Mouse (Mus musculus): ENCODE results near the gene Adck1.
"Not testable (repeated sequence)": the region's sequence is repeated elsewhere in the genome, so short reads cannot be mapped to it uniquely, and the experiment has no call there.

Gene Adck1

DNA sequence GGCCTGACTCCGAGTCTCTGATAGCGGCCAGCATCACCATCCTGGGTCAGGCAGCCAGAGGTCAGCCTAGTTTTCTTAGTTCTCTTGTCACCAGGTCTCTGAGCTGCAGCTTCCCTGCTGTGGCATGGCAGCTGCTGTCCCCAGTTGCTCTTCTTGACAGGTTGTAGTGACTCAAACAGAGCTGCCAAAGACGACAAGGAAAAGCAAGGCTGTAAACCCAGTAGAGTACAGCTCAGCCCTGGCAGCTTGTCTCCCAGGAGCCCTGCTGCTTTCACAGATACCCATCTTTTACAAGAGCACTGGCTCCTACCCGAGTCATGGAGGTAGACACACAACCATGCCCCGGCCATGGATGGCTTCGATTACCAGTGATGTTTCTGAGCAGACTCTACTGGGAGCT lies 108.3 kb downstream of the Adck1 start:
- no peak for DNase-seq (ENCODE audit: extremely low spot score, low read depth, low spot score)

DNA sequence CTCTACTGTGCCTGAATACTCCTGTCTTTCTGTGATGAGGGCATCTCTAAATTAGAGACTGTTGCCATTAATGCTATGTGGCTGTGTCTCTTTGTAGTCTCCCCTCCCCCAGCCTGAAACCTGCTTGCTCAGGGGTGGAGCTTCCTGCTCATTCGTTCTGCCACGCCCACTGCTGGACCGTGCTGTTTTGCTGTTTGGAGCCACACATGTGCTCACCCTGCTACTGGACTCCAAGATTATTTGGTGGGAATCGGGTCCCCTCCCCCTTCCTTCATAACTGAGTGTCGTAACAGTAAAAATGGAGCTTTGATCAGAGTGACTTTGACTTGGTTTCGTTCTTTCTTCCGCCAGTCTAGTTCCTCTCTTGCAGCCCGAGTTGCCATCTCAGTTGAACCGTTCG lies 111.5 kb downstream of the Adck1 start:
- not testable (repeated sequence) for DNase-seq (ENCODE audit: extremely low spot score, low read depth, low spot score)

DNA sequence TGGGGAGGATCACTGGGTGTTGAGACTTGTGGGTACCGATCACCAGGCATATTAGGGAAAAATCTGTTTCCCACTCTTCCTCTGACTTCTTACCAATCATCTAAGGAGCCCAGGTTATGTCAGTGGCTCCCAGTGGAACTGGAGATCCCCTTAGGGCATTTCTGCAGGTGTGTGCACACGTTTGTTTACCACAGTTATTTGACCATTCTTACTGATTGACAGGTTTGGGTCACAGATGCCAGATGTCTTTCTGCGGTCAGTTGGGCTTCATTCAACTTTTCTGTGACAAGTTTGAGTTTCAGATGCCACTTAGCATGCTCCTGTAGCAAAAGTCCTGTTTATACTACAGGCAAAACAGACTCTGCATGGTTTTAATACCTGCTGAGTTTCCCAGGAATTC lies 112.5 kb downstream of the Adck1 start:
- DNase-seq (ENCODE audit: extremely low spot score, low read depth, low spot score), result no peak

DNA sequence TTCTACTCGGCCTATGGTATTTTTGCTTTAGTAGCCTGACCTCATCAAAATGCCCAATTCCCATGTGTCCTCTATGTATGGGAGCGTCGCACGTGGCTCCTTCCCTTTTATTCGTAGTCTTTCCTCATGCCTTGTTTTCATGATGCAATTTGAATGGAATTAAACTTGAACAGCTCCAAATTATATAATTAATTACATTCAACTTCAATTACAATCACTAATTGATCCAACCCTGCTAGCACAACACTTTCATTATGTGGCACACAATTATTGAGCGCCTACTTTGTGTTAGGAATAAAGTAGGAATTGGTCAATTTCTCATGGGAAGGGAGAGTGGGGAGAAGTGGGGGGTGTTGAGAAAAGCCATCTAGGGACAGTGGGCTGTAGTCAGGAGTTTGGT lies 113.4 kb downstream of the Adck1 start:
- DNase-seq (ENCODE audit: extremely low spot score, low read depth, low spot score), result no peak

DNA sequence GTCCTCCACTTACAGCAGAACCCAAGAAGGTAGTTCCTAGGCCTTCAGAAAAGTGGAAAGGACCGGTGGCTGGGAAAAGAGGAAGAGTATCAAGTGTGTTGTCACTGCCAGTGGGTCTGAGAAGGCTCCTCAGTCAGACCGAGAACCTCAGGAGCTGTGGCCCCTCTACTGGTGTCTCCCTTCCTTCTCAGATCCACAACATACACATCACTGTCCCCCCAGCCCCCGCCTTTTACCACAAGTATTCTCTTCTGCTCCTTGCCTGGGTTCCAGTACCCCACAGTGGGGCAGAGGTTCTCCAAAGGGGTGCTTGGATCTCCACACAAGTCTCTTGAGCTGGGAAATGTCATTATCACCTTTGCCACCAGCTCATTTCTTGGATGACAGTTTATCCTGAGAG lies 115.5 kb downstream of the Adck1 start:
- no peak for DNase-seq (ENCODE audit: extremely low spot score, low read depth, low spot score)

DNA sequence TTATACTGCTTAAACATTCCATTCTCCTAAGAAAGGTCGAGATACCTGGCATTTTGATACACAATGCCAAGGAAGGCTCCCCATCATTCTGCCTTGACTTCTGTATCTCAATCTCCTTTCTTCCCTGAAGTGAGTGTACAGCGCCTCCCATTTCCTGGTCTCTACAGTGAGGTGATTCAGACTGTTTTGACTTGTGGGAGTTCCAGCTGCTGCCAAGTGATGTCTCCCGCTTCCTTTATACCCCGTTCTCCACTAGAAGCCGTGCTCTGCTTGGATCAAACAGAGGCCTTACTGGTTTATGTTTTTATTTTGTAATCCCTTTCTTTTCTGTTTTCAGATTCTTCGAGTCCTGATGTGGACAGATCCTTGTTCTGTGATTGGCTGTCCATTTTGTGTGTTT lies 116.3 kb downstream of the Adck1 start:
- DNase-seq (ENCODE audit: extremely low spot score, low read depth, low spot score), result no peak

DNA sequence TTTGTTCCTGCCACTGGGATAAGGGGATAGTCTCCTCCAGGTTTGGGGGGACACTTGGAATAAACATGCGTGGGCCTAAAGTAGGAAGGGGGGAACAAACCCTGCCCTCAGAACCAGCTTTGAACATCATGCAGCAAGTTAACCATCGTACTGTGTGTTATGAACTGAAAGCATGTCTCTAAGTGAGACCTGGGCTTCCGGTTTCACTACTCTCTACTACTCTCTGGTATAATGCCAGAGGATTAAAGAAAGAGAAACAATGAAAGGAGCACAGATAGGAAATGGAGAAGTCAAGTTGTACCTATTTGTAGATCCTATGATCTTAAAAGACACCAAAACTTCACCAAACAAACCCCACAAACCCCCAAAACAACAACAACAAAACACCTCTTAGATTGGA lies 121.3 kb downstream of the Adck1 start:
- no peak for DNase-seq (ENCODE audit: extremely low spot score, low read depth, low spot score)

DNA sequence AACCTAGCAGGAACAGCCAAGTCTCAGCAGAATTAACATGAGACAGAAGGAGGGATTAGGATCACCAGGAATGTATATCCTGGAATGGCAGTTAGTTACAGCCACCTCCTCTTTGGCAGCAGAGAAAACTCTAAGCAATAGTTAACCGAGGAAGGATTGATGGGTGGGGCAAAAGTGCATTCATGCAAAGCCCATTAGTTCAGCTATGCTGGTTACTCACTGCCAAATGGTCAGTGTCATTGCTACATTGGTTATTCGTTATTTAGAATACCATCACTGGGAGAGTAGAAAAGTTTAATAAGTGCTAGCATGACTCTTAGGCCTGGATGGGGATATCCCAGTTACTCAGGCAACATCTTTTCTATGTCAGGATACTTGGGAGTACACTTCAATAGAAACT lies 130.5 kb downstream of the Adck1 start:
- DNase-seq (ENCODE audit: extremely low spot score, low read depth, low spot score), result no peak

Measured in hindlimb bud, embryonic 11.5 days (tissue).